Mouse (Mus musculus) C2C12 (cell line): ENCODE measurements around the gene Adora2a.

Source experiments
- CTCF ChIP-seq: IDR thresholded peaks from one replicate; pipeline ENCODE4 v1.5.1; 2011; ENCODE audit not compliant: control insufficient read depth, insufficient read depth, insufficient read length
- MAX ChIP-seq: IDR thresholded peaks from one replicate; pipeline ENCODE4 v1.6.1; 2011; ENCODE audit warnings: mild to moderate bottlenecking, control low read depth
- MYOD1 ChIP-seq: IDR thresholded peaks from one replicate; pipeline ENCODE4 v1.6.1; 2011; ENCODE audit warnings: low read depth; ENCODE audit not compliant: control insufficient read depth, insufficient read length
- MYOG ChIP-seq: IDR thresholded peaks from one replicate; pipeline ENCODE4 v1.6.1; 2011; ENCODE audit not compliant: control insufficient read depth, insufficient read length; ENCODE audit errors: extremely low read depth
- USF1 ChIP-seq: IDR thresholded peaks from one replicate; pipeline ENCODE4 v1.6.1; 2011; ENCODE audit warnings: low read depth, mild to moderate bottlenecking, control low read depth, moderate library complexity

GRCm38 (mm10) chr10:75288579-75288978, 28.1 kb upstream of the Adora2a start:
- TF ChIP-seq CTCF: no peak
- TF ChIP-seq MAX: no peak
- TF ChIP-seq USF1: no peak
- no peak for TF ChIP-seq MYOD1
- TF ChIP-seq MYOG: no peak
